Mouse (Mus musculus) brain, embryonic 14.5 days (tissue): ENCODE data around the gene Tmem120b. TPM values are rescaled to one million over a fixed set of nuclear protein-coding genes. Genes with fewer than 3 reads are reported as not detected.

ENCODE experiments used
- DNase-seq: peaks from one replicate; pipeline ENCODE4 v3.0.0-alpha.2; 2011; ENCODE audit warnings: low read depth
- CTCF ChIP-seq: fragments of 200-500 bp; IDR thresholded peaks from 2 replicates; pipeline ENCODE4 v1.5.1; 2012; ENCODE audit warnings: inconsistent platforms, mild to moderate bottlenecking, moderate library complexity, borderline replicate concordance; ENCODE audit not compliant: insufficient read depth, insufficient read length; ENCODE audit errors: extremely low read depth
- POLR2A ChIP-seq: fragments of 200-500 bp; IDR thresholded peaks from 2 replicates; pipeline ENCODE4 v1.6.1; 2012; ENCODE audit warnings: mild to moderate bottlenecking, inconsistent platforms, borderline replicate concordance; ENCODE audit not compliant: poor library complexity, insufficient read depth, insufficient read length, severe bottlenecking; ENCODE audit errors: extremely low read depth
- polyA plus RNA-seq: library from polyadenylated mRNA; depleted of rRNA; stranded (reverse); fragments of >200 nt; gene quantifications from 2 replicates; pipeline ENCODE4 v1.2.3, GENCODE M21; 2012

Gene Tmem120b
- polyA plus RNA-seq, 1 experiment = 13.9 TPM

DNA sequence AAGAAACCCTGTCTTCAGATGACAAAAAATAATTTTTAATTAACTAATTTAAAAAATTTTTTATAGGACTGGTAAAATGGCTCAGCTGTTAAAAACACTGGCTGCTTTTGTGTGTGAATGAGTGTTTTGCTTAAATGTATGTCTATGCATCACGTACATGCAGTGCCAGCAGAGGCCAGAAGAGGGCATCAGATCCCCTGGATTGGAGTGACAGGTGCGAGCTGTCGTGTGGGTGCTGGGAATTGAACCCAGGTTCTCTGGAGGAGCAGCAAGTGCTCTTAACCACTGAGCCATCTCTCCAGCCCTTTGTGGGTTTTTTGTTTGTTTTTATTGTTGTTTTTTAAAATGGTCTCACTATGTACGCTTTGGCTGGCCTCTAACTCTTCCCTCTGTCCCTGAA, 54.0 kb downstream of the Tmem120b start:
- no peak for DNase-seq
- TF ChIP-seq CTCF (peak; percentile 46; the same call in 1 of the 2 replicates), POLR2A (no peak)

DNA sequence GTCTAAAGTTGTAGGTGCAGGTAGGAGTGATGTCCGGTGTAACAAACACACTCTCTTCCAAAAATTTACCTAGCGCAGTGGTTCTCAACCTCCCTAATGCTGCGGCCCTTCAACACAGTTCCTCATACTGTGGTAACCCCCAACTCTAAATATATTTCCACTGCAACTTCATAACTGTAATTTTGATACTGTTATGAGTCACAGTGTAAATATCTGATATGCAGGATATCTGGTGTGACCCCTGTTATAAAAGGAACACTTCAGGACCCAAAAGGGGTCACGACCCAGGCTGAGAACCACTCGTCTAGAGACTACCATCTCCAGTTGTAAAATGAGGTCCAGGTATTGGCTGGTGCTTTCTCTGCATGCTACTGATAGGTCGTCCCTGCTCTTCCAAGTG, 56.9 kb downstream of the Tmem120b start:
- TF ChIP-seq POLR2A (no peak), CTCF (no peak)
- no peak for DNase-seq

DNA sequence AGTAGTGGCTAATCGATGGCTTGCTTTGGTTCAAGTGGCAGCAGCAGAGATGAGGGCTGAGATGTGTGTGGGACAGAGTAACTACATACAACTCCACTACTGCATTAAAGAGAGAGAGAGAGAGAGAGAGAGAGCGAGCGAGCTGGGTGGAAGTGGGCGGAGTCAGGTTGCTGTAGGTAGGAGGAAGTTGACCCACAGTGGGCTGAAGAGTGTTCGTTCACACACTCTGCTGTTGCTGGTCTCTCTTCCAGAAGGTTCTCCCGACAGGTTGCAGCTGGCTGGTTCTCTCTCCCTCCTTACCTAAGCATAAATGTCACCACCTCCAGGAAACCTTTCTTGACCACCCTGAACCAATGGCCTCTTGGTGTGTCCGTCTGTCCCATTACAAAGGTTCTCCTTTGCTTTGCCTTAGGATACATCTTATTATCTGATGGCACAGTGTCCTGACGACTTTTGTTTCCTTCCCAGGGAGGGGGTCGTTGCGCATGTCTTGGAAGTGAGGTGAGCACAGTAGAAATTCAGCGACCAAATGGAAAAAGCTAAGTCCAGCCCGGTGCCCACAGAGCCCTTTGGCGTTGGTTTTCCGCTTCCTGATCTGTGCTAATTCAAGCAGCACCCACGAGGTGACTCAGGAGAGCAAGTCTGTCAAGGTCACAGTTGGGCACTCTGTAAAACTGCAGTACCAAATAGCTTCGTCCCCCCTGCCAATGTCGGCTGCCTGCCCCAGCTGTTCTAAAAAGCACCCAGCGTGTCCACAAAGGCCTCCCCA, 57.6 kb downstream of the Tmem120b start:
- TF ChIP-seq CTCF (no peak), POLR2A (no peak)

GRCm38 (mm10) chr5:123127031-123127430, 58.8 kb downstream of the Tmem120b start:
- DNase-seq = no peak

More for the DNA sequence above, 57.6 kb downstream of the Tmem120b start:
- no peak for DNase-seq

GRCm38 (mm10) chr5:123128426-123129169, 60.4 kb downstream of the Tmem120b start:
- TF ChIP-seq CTCF (no peak), POLR2A (no peak)
- DNase-seq = no peak

More at GRCm38 (mm10) chr5:123127031-123127430, 58.8 kb downstream of the Tmem120b start:
- TF ChIP-seq POLR2A (no peak), CTCF (no peak)

GRCm38 (mm10) chr5:123129170-123129757, 61.0 kb downstream of the Tmem120b start:
- no peak for TF ChIP-seq POLR2A
- no peak for TF ChIP-seq CTCF
- no peak for DNase-seq

DNA sequence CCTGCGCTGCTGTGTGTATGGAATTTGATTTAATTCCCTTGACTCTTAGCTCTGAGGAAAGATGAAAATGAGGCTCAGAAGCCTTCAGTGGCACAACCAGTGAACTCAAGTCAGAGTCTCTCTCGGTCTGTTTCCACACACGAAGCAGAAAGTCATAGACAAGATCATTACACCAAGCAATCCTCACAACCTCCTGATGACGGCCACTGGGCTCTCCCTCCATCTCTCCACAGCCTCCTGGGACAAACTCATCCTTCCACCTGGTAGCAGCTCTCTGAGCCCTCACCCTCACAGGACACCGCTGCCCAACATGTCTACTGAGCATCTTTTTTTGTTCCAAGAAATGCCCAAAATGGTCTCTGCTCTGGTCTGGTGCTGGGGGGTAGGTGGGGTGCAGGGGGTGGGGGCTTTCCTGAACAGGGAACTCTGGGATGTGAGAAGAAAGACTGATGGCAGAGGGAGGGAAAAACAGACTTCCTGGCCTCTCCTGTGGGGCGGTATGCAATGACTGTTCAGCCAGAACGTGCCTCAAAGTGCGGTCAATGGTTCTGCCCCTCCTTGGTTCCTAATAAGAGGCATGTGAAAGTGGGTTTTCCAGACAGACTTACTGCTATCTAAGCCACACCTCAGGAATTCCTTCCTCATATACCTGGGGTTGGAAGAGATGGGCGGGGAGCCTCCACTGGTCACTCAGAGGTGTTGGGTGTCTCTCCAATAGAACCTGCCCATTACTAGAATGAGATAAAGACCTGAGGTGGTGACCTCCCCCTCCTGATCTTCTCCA, 62.0 kb downstream of the Tmem120b start:
- DNase-seq = no peak
- TF ChIP-seq POLR2A = no peak
- TF ChIP-seq CTCF = no peak

- DNase-seq = no peak
- no peak for TF ChIP-seq POLR2A
- no peak for TF ChIP-seq CTCF
Measured at GRCm38 (mm10) chr5:123130814-123131148, 62.6 kb downstream of the Tmem120b start.

DNA sequence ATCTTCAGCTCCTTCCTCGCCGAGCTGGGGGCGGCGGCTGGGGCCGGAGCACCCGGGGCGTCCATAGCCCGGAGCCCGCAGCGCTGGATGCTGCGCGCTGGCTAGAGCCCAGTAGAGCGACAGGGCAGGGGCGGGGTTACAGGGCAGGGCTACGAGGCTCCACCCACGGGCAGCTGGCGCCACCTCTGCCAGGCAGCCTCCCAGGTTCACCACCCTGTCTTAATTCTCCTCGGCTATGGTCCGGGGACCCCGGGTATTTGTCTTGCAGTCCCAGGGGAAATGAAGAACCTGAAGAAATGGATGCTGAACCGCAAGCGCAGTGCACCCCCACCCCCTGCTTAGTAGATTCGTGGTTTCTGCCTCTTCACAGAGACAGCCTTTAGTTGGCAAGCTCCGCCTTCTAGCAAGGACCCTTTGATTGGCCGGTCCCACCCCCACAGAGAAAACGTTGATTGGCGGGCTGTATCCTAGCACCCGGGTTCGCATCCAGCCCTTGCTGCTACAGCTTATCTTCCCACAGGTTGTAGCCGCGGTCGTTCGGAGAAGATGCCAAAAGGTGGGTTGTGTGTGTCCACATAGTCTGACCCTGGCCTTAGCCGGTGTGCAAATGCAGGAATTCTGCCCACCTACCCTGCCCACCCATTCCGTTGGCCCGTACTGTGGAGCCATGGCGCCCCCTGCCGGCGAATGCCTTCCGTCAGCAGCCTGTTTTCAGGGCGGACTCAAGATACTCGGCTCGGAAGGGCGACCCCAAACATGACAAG, 64.3 kb downstream of the Tmem120b start, which contains the start of gene Rhof:
Rhof (minus strand) TSS at position 385 of the 764 bp plus-strand sequence.
- TF ChIP-seq POLR2A (no peak), CTCF (peak; percentile 81)
- DNase-seq = peak; percentile 87
